Mouse (Mus musculus) liver, embryonic 13.5 days (tissue): ENCODE results near the gene Mcf2l. TPM values are rescaled to one million over a fixed set of nuclear protein-coding genes. Genes with fewer than 3 reads are reported as not detected.
A peak's percentile ranks its signal among the peaks of the same experiment; 100 is the strongest.

Experiments
- ATAC-seq: fragments of 200-750 bp; cut with Nextera tagmentation; 2 replicates; pipeline ENCODE4 v1.8.0; 2017; ENCODE audit warnings: low read depth, mild to moderate bottlenecking, moderate number of reproducible peaks, moderate library complexity
- DNase-seq: peaks from one replicate; pipeline ENCODE4 v3.0.0; 2022
- H3K27ac ChIP-seq: fragments of 300-500 bp; sonication (generic); 2 replicates; pipeline ENCODE4 v1.5.1; 2015; ENCODE audit warnings: moderate library complexity, mild to moderate bottlenecking, inconsistent platforms
- H3K27me3 ChIP-seq: fragments of 300-500 bp; sonication (generic); 2 replicates; pipeline ENCODE4 v1.6.1; 2015; ENCODE audit warnings: mild to moderate bottlenecking, inconsistent platforms
- H3K36me3 ChIP-seq: fragments of 300-500 bp; sonication (generic); 2 replicates; pipeline ENCODE4 v1.6.1; 2015; ENCODE audit warnings: mild to moderate bottlenecking, inconsistent platforms
- H3K4me1 ChIP-seq: fragments of 300-500 bp; sonication (generic); replicated peaks from 2 replicates; pipeline ENCODE4 v1.6.1; 2015; ENCODE audit warnings: inconsistent platforms
- H3K4me2 ChIP-seq: fragments of 300-500 bp; sonication (generic); 2 replicates; pipeline ENCODE4 v1.6.1; 2015; ENCODE audit warnings: inconsistent platforms, mild to moderate bottlenecking, moderate library complexity
- H3K4me3 ChIP-seq: fragments of 300-500 bp; sonication (generic); replicated peaks from 2 replicates; pipeline ENCODE4 v1.5.1; 2015; ENCODE audit warnings: mild to moderate bottlenecking, inconsistent platforms
- H3K9ac ChIP-seq: fragments of 300-500 bp; sonication (generic); 2 replicates; pipeline ENCODE4 v1.6.1; 2015; ENCODE audit warnings: mild to moderate bottlenecking, inconsistent platforms
- H3K9me3 ChIP-seq: fragments of 300-500 bp; sonication (generic); replicated peaks from 2 replicates; pipeline ENCODE4 v1.6.1; 2016; ENCODE audit warnings: inconsistent platforms
- WGBS: fragments of 180-500 bp; shearing (Covaris S2); methylation state at CpG from one replicate; pipeline ENCODE4 v1.1.7; 2015; ENCODE audit not compliant: insufficient replicate concordance; 5-methylcytosine and 5-hydroxymethylcytosine counted together
- polyA plus RNA-seq: library from polyadenylated mRNA; unstranded; fragments of >200 nt; fragmentation: Nextera tagmentation; extraction: Ambion mirVana; gene quantifications from 2 replicates; pipeline ENCODE4 v1.2.1, GENCODE M21; 2015

Gene Mcf2l
- polyA plus RNA-seq, 1 experiment from 2014 or later, result 0.89 TPM

DNA sequence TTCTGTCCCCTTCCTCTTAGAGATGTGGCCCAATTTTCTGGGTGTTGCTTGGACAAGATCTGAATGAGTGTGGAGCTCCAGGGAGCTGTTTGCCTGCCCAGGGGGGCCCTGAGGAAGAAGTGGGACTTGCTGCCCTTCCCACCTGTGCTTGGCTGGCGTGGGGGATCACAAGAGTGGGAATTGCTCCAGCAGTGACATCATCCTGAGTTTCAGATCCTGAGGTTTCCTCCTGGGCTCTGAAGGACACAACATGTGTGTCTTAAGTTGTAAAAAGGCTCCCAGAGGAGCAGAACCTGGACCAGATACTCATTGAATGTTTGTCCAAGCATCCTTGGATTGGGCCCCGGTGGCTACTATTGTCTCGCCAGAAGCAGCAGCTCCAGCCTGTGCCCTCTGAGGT is 43.4 kb downstream of the Mcf2l start:
- Histone ChIP-seq H3K4me1 (no peaks in the 10 kb centered on the region), H3K9me3 (no peaks in the 10 kb centered on the region), H3K27me3 (peaks cover 39% of the 10 kb centered on the region), H3K27ac (no peak overlapping the region), H3K36me3 (no peaks in the 10 kb centered on the region), H3K4me2 (no peak overlapping the region), H3K4me3 (no peak overlapping the region), H3K9ac (no peak overlapping the region)
- DNase-seq (no peak), ATAC-seq (no peak)
- WGBS, result 58% methylated on average over 3 of the region's 3 CpGs

DNA sequence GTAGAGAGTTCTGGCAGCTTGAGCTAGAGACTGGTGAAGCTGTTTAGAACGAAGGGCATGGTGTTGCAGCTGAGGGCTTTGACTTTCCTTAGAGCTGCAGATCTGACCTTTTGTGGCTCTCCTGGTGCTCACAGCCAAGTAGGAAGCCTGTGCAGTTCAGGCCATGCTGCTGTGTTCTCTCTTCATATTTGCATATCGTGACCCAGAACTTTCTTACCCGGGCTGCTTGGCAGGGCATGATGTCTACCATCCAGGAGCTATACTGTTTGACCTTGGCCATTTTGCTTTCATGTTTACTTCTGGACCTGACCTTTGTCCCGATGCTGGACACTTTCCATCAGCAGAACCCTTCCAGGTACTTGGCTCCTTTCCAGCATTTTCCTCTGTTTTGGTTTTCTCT is 44.2 kb downstream of the Mcf2l start:
- ATAC-seq (no peak), DNase-seq (no peak)
- H3K4me1 ChIP-seq, result no peaks in the 10 kb centered on the region
- no peaks in the 10 kb centered on the region for H3K9me3 ChIP-seq
- H3K9ac ChIP-seq, result no peak overlapping the region
- no peak overlapping the region for H3K4me3 ChIP-seq
- H3K36me3 ChIP-seq, result no peaks in the 10 kb centered on the region
- no peak overlapping the region for H3K27ac ChIP-seq
- no peak overlapping the region for H3K4me2 ChIP-seq
- 52% methylated on average over 4 of the region's 4 CpGs for WGBS
- peaks cover 39% of the 10 kb centered on the region for H3K27me3 ChIP-seq

GRCm38 (mm10) chr8:12920599-12920998 is 47.0 kb downstream of the Mcf2l start:
- H3K4me2 ChIP-seq, result no peak overlapping the region

DNA sequence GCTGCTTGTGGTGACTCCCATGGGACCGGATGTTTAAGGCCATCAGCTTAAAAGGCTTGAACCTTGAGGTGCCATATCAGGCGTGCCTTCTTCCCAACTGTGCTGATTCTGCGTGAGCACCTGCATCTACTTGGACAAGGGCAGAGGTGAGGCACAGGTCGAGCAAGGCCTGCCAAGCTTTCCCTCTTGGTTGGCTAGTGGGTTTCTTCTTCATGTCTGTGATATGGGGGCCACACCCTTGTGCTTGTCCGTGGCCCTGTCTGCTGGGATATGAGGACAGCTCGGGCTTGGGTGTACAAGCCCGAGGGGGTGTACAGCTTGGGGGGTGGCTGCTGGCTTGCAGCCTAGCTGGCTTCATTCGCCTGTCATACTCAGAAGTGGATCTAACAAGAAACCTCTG is 51.4 kb downstream of the Mcf2l start:
- no peaks in the 10 kb centered on the region for H3K9me3 ChIP-seq
- no peak for DNase-seq
- 71% methylated on average over 8 of the region's 8 CpGs for WGBS
- H3K27ac ChIP-seq, result no peak overlapping the region
- ATAC-seq, result no peak
- no peak overlapping the region for H3K9ac ChIP-seq
- H3K4me1 ChIP-seq, result no peaks in the 10 kb centered on the region
- H3K36me3 ChIP-seq, result no peaks in the 10 kb centered on the region
- no peak overlapping the region for H3K4me2 ChIP-seq
- H3K27me3 ChIP-seq, result peaks cover 6% of the 10 kb centered on the region
- no peak overlapping the region for H3K4me3 ChIP-seq

More at GRCm38 (mm10) chr8:12920599-12920998, 47.0 kb downstream of the Mcf2l start:
- Histone ChIP-seq H3K4me3 (no peak overlapping the region), H3K27me3 (peaks cover 21% of the 10 kb centered on the region), H3K9ac (no peak overlapping the region), H3K4me1 (no peaks in the 10 kb centered on the region), H3K27ac (no peak overlapping the region), H3K9me3 (no peaks in the 10 kb centered on the region), H3K36me3 (no peaks in the 10 kb centered on the region)
- WGBS, result 64% methylated on average over 4 of the region's 4 CpGs
- no peak for DNase-seq
- ATAC-seq, result no peak

GRCm38 (mm10) chr8:12925941-12926381 is 52.4 kb downstream of the Mcf2l start:
- DNase-seq (no peak), ATAC-seq (no peak)
- no peaks in the 10 kb centered on the region for H3K36me3 ChIP-seq
- no peaks in the 10 kb centered on the region for H3K4me1 ChIP-seq
- no peak overlapping the region for H3K27ac ChIP-seq
- no peaks in the 10 kb centered on the region for H3K9me3 ChIP-seq
- H3K27me3 ChIP-seq, result peaks cover 6% of the 10 kb centered on the region
- H3K9ac ChIP-seq, result no peak overlapping the region
- H3K4me2 ChIP-seq, result no peak overlapping the region
- WGBS, result 36% methylated on average over 13 of the region's 13 CpGs
- no peak overlapping the region for H3K4me3 ChIP-seq

- DNase-seq (peak; percentile 11), ATAC-seq (no peak)
- H3K27ac ChIP-seq, result no peak overlapping the region
- H3K4me3 ChIP-seq, result no peak overlapping the region
- H3K9me3 ChIP-seq, result no peaks in the 10 kb centered on the region
- H3K9ac ChIP-seq, result no peak overlapping the region
- H3K4me1 ChIP-seq, result peaks cover 3% of the 10 kb centered on the region; the same call in 1 of the 2 replicates
- no peaks in the 10 kb centered on the region for H3K36me3 ChIP-seq
- WGBS, result 48% methylated on average over 7 of the region's 7 CpGs
- no peak overlapping the region for H3K4me2 ChIP-seq
- peaks cover 6% of the 10 kb centered on the region for H3K27me3 ChIP-seq
These were observed 53.8 kb downstream of the Mcf2l start for GRCm38 (mm10) chr8:12927204-12927983.

- no peak overlapping the region for H3K27ac ChIP-seq
- H3K9me3 ChIP-seq, result no peaks in the 10 kb centered on the region
- WGBS, result 67% methylated on average over 8 of the region's 8 CpGs
- H3K9ac ChIP-seq, result no peak overlapping the region
- no peak overlapping the region for H3K4me2 ChIP-seq
- no peak overlapping the region for H3K4me3 ChIP-seq
- H3K4me1 ChIP-seq, result peaks cover 3% of the 10 kb centered on the region; the same call in 1 of the 2 replicates
- ATAC-seq (no peak), DNase-seq (no peak)
- peaks cover 6% of the 10 kb centered on the region for H3K27me3 ChIP-seq
- H3K36me3 ChIP-seq, result no peaks in the 10 kb centered on the region
These were observed 54.4 kb downstream of the Mcf2l start for GRCm38 (mm10) chr8:12928033-12928432.

DNA sequence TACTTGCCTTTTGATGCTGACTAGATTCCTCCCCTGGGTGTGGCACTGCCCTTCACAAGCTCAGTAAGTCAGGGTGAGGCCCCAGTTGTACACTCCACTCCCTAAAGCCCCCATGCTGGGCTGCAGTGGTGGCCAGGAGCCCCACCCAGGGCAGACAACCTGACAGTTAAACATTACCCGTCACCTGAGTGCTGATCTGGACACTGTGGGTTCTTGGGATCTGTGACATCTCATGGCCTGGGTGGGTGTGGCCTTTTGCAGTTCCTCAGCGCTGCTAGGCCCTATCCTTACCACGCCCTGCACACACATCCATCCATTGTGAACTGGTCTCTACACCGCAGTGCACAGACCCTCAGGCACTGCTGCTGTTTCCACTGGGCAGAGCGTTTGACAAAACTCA is 55.3 kb downstream of the Mcf2l start:
- Histone ChIP-seq H3K4me2 (no peak overlapping the region), H3K27me3 (peaks cover 8% of the 10 kb centered on the region), H3K4me1 (peaks cover 3% of the 10 kb centered on the region; the same call in 1 of the 2 replicates), H3K4me3 (no peak overlapping the region), H3K9ac (no peak overlapping the region), H3K36me3 (no peaks in the 10 kb centered on the region), H3K27ac (no peak overlapping the region), H3K9me3 (no peaks in the 10 kb centered on the region)
- ATAC-seq (no peak), DNase-seq (no peak)
- WGBS, result 60% methylated on average over 5 of the region's 5 CpGs

DNA sequence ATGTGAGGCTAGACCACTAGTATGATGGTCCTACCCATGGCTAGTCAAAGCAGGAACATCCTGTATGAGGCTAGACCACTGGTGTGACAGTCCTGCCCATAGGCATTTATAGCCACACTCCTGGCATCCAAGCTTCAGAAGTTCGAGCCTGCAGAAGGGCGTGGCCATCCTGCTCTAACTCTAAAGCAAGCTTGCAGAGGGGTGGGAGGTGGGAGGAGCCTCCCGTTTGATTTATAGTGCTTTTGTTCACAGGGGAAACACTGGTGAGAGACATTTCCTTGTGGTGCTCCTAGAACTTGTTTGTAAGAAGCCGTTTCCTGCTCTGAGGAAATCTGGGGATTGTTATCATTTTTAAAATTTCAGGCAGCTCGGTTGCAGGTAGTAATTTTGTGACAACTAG is 56.7 kb downstream of the Mcf2l start:
- DNase-seq, result no peak
- H3K4me3 ChIP-seq, result no peak overlapping the region
- H3K4me2 ChIP-seq, result no peak overlapping the region
- H3K4me1 ChIP-seq, result peaks cover 3% of the 10 kb centered on the region; the same call in 1 of the 2 replicates
- 11% methylated on average over 5 of the region's 5 CpGs for WGBS
- ATAC-seq, result no peak
- H3K9ac ChIP-seq, result no peak overlapping the region
- H3K36me3 ChIP-seq, result no peaks in the 10 kb centered on the region
- no peaks in the 10 kb centered on the region for H3K9me3 ChIP-seq
- H3K27me3 ChIP-seq, result peaks cover 9% of the 10 kb centered on the region
- H3K27ac ChIP-seq, result no peak overlapping the region

DNA sequence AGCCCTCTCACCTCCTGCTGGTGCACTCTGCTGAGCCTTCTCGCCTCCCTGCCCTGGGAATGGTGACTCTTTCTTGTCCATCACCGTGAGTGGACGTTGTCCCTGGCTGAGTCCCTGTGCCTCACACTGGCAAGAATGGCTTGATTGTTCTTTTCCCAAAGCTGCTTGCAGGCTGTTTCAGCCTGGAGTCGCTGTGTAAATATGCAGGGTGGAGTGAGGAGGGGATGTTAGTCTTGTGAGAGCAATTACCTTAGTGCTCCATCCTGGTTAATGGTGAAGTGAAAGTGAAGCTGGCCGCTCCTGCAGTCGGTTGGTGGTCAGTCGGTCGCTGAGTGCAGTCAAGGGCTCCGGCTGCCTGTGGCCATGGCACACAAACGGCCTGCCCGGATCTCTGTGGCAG is 57.8 kb downstream of the Mcf2l start:
- no peak for ATAC-seq
- no peak overlapping the region for H3K27ac ChIP-seq
- no peaks in the 10 kb centered on the region for H3K36me3 ChIP-seq
- H3K4me3 ChIP-seq, result no peak overlapping the region
- 62% methylated on average over 11 of the region's 11 CpGs for WGBS
- H3K4me1 ChIP-seq, result peaks cover 3% of the 10 kb centered on the region; the same call in 1 of the 2 replicates
- DNase-seq, result no peak
- H3K27me3 ChIP-seq, result peaks cover 9% of the 10 kb centered on the region
- H3K9me3 ChIP-seq, result no peaks in the 10 kb centered on the region
- no peak overlapping the region for H3K4me2 ChIP-seq
- H3K9ac ChIP-seq, result no peak overlapping the region

- DNase-seq, result no peak
- H3K9ac ChIP-seq, result no peak overlapping the region
- no peaks in the 10 kb centered on the region for H3K9me3 ChIP-seq
- H3K27ac ChIP-seq, result no peak overlapping the region
- 73% methylated on average over 8 of the region's 8 CpGs for WGBS
- H3K27me3 ChIP-seq, result peaks cover 9% of the 10 kb centered on the region
- ATAC-seq, result no peak
- H3K36me3 ChIP-seq, result no peaks in the 10 kb centered on the region
- H3K4me1 ChIP-seq, result peaks cover 3% of the 10 kb centered on the region; the same call in 1 of the 2 replicates
- H3K4me2 ChIP-seq, result no peak overlapping the region
- no peak overlapping the region for H3K4me3 ChIP-seq
These were observed 58.9 kb downstream of the Mcf2l start for GRCm38 (mm10) chr8:12932520-12932919.

DNA sequence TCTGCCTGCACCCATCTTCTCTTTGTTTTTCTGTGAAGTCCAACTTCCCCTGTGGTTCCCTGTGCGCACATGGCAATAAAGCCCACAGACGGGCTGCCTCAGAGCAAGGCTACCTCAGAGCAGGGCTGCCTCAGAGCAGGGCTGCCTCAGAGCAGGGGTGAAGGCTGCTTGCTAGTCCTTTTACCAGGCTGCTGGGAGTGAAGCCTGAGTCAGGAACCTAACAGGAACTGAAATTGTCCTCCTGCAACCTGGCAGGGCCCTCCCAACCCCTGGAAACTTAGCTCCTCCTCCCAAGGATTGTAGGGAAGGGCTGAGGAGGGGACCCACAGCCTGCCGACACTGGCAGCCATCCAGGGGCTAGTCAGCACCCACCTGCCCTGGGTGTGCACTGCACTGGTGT is 60.2 kb downstream of the Mcf2l start:
- no peak overlapping the region for H3K4me2 ChIP-seq
- H3K9me3 ChIP-seq, result no peaks in the 10 kb centered on the region
- H3K27ac ChIP-seq, result no peak overlapping the region
- H3K27me3 ChIP-seq, result 0 out of 2 replicates have a peak, but pooled peaks cover 4% of the 10 kb centered on the region
- ATAC-seq (no peak), DNase-seq (no peak)
- no peak overlapping the region for H3K9ac ChIP-seq
- no peaks in the 10 kb centered on the region for H3K36me3 ChIP-seq
- peaks cover 3% of the 10 kb centered on the region; the same call in 1 of the 2 replicates for H3K4me1 ChIP-seq
- 42% methylated on average over 3 of the region's 3 CpGs for WGBS
- no peak overlapping the region for H3K4me3 ChIP-seq
